Mouse (Mus musculus) limb, embryonic 14.5 days (tissue): ENCODE results near the gene Nipal3. TPM values are rescaled to one million over a fixed set of nuclear protein-coding genes. Genes with fewer than 3 reads are reported as not detected.

Experiments
- ATAC-seq: fragments of 200-750 bp; cut with Nextera tagmentation; 2 replicates; pipeline ENCODE4 v1.8.0; 2017; ENCODE audit warnings: low read depth, moderate number of reproducible peaks, moderate TSS enrichment; ENCODE audit not compliant: low FRiP score
- DNase-seq: peaks from one replicate; pipeline ENCODE4 v3.0.0-alpha.2; 2015; ENCODE audit warnings: low spot score
- H3K27ac ChIP-seq: fragments of 300-500 bp; sonication (generic); replicated peaks from 2 replicates; pipeline ENCODE4 v1.5.1; 2014; ENCODE audit warnings: low read depth, mild to moderate bottlenecking, low read length, moderate library complexity, mixed read lengths
- H3K27me3 ChIP-seq: fragments of 300-500 bp; sonication (generic); 2 replicates; pipeline ENCODE4 v1.6.1; 2014; ENCODE audit warnings: low read length, mixed read lengths; ENCODE audit not compliant: control insufficient read depth, insufficient read depth
- H3K36me3 ChIP-seq: fragments of 300-500 bp; sonication (generic); 2 replicates; pipeline ENCODE4 v1.6.1; 2014; ENCODE audit warnings: mild to moderate bottlenecking, low read length, moderate library complexity, mixed read lengths; ENCODE audit not compliant: control insufficient read depth, insufficient read depth
- H3K4me1 ChIP-seq: fragments of 300-500 bp; sonication (generic); 2 replicates; pipeline ENCODE4 v1.6.1; 2014; ENCODE audit warnings: antibody characterized with exemption, low read length, mixed read lengths; ENCODE audit not compliant: control insufficient read depth, insufficient read depth
- H3K4me2 ChIP-seq: fragments of 300-500 bp; sonication (generic); replicated peaks from 2 replicates; pipeline ENCODE4 v1.6.1; 2014; ENCODE audit warnings: low read depth, mild to moderate bottlenecking, low read length, moderate library complexity; ENCODE audit not compliant: severe bottlenecking
- H3K4me3 ChIP-seq: fragments of 300-500 bp; sonication (generic); replicated peaks from 2 replicates; pipeline ENCODE4 v1.5.1; 2014; ENCODE audit warnings: low read length
- H3K9ac ChIP-seq: fragments of 300-500 bp; sonication (generic); 2 replicates; pipeline ENCODE4 v1.6.1; 2014; ENCODE audit warnings: mild to moderate bottlenecking, low read depth, low read length, moderate library complexity; ENCODE audit not compliant: severe bottlenecking
- H3K9me3 ChIP-seq: fragments of 300-500 bp; sonication (generic); 2 replicates; pipeline ENCODE4 v1.6.1; 2016; ENCODE audit warnings: low read length; ENCODE audit not compliant: control insufficient read depth
- POLR2A ChIP-seq: fragments of 200-500 bp; IDR thresholded peaks from 2 replicates; pipeline ENCODE4 v1.8.0; 2012; ENCODE audit warnings: inconsistent platforms, mild to moderate bottlenecking, moderate library complexity, borderline replicate concordance; ENCODE audit not compliant: insufficient read depth, insufficient read length; ENCODE audit errors: extremely low read depth
- WGBS: fragments of 180-500 bp; shearing (Covaris S2); extraction: QIAGEN DNeasy Blood & Tissue Kit; methylation state at CpG from one replicate; pipeline ENCODE4 v1.1.7; 2014; 5-methylcytosine and 5-hydroxymethylcytosine counted together
- microRNA counts: library from miRNA; unstranded; fragments of <30 nt; microRNA quantifications from one replicate; lab custom pipeline; 2016
- microRNA-seq: library from miRNA; unstranded; fragments of <30 nt; microRNA quantifications from one replicate; pipeline ENCODE4, GENCODE M21; 2016
- polyA plus RNA-seq, 2 experiments: library from polyadenylated mRNA; depleted of rRNA in 1 of 2; stranded (reverse) in 1 of 2; unstranded in 1 of 2; fragments of >200 nt; fragmentation: Nextera tagmentation in 1 of 2; extraction: Ambion mirVana in 1 of 2; gene quantifications; 2 replicates each; pipeline versions ENCODE4 v1.2.1 to v1.2.3; 2012 to 2014

Gene Nipal3
- polyA plus RNA-seq, 2 experiments = 1.4 to 4.7 TPM

DNA sequence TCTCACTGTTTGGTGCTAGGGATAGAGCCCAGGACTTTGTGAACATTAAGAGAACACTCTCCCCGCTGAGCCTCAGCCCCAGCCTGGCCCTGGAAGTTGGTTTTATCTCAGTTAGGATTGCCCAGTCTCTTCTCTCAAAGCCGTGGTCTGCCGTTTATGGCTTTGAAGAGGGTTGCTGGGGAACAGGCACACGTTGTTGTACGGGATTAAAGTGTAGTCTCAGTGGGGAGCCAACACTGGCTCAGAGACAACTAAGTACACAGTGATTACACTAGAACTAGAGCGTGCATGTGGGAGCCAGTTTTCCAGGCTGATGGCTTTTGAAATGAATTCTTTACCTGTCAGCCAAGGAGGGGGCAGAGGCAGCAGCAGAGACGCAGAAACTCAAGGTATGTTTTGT lies 93.0 kb downstream of the Nipal3 start:
- ATAC-seq (no peak), DNase-seq (no peak)
- no peaks in the 10 kb centered on the region for H3K36me3 ChIP-seq
- H3K27ac ChIP-seq = no peak overlapping the region
- H3K4me3 ChIP-seq = no peak overlapping the region
- no peaks in the 10 kb centered on the region for H3K9me3 ChIP-seq
- H3K4me1 ChIP-seq = 0 out of 2 replicates have a peak, but pooled peaks cover 2% of the 10 kb centered on the region
- 23% methylated on average over 7 of the region's 7 CpGs for WGBS
- peaks cover 17% of the 10 kb centered on the region; the same call in 1 of the 2 replicates for H3K27me3 ChIP-seq
- TF ChIP-seq POLR2A = no peak
- no peak overlapping the region for H3K9ac ChIP-seq
- no peak overlapping the region for H3K4me2 ChIP-seq

DNA sequence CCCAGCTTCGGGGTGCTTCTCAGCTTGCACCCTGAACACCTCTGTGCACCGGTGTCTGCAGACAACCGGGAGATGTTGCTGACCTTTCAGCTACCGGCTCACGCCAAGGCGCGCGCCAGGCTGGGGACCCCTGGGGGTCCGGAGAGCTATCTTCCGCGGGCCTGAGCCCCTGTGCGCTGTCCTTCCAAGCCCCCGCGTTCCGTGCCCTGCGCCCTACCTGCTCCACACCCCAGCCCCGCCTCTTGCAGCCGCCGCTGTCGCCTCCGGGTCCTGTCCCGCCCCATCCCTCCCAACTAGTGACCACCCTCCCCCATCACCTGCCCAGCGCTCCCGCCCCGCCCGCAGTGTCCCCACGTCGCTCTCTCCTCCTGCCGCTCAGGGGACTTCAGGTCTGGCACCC lies 96.8 kb downstream of the Nipal3 start, which contains the start of gene Ncmap:
Gene Ncmap (minus strand): TSS at position 237 of the 400 bp plus-strand sequence.
- Histone ChIP-seq H3K9me3 (no peaks in the 10 kb centered on the region), H3K4me2 (peak within 1 kb of the TSS; percentile 66), H3K4me1 (0 out of 2 replicates have a peak, but pooled peaks cover 2% of the 10 kb centered on the region), H3K9ac (peak within 1 kb of the TSS; percentile 35; the same call in 1 of the 2 replicates), H3K4me3 (peak within 1 kb of the TSS; percentile 37), H3K36me3 (no peaks in the 10 kb centered on the region), H3K27ac (no peak within 1 kb of the TSS), H3K27me3 (peaks cover 21% of the 10 kb centered on the region; the same call in 1 of the 2 replicates)
- 3% methylated on average over 8 of the region's 29 CpGs for WGBS
- TF ChIP-seq POLR2A = no peak
- ATAC-seq (no peak), DNase-seq (no peak)

DNA sequence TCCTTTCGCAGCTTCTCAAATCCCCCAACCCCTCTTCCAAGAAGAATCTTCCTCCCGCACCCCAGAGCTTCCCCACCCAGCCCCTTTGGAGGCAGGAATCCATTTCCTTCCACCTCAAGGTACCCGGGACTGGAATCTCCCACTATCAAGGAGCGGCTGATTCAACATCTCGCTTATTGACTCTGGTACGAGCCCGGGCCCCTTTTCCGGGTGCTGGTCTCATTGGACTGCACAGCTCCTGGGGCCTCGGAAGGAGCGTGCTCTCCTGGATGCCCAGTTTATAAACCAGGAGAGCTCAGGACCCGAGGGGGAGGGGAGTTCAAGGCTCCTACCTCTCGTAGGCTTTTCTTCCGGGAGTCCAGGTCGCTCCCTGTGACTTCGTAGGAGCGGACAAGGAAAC lies 97.3 kb downstream of the Nipal3 start:
- Histone ChIP-seq H3K9me3 (no peaks in the 10 kb centered on the region), H3K36me3 (no peaks in the 10 kb centered on the region), H3K27ac (no peak overlapping the region), H3K4me1 (0 out of 2 replicates have a peak, but pooled peaks cover 2% of the 10 kb centered on the region), H3K4me2 (peak overlapping the region; percentile 66), H3K9ac (peak overlapping the region; percentile 35; the same call in 1 of the 2 replicates), H3K4me3 (peak overlapping the region; percentile 37), H3K27me3 (peaks cover 21% of the 10 kb centered on the region; the same call in 1 of the 2 replicates)
- DNase-seq (no peak), ATAC-seq (no peak)
- 6% methylated on average over 16 of the region's 16 CpGs for WGBS
- no peak for TF ChIP-seq POLR2A

DNA sequence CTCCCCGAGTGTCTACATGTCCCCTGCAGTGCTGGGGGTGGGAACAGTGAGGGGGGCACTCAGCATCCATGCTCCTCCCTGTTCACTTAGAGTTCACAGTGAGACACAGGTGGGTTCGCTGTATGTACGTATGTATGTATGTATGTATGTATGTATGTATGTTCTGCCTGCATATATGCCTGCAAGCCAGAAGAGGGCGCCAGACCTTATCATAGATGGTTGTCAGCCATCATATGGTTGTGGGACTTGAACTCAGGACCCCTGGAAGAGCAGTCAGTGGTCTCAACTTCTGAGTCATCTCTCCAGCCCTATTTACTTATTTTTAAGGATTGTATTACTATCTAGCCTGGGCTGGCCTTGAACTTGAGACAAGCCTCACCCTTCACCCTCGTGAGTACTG lies 98.5 kb downstream of the Nipal3 start:
- 77% methylated on average over 5 of the region's 5 CpGs for WGBS
- Histone ChIP-seq H3K4me2 (no peak overlapping the region), H3K9me3 (no peaks in the 10 kb centered on the region), H3K36me3 (no peaks in the 10 kb centered on the region), H3K4me3 (no peak overlapping the region), H3K9ac (no peak overlapping the region), H3K4me1 (0 out of 2 replicates have a peak, but pooled peaks cover 2% of the 10 kb centered on the region), H3K27ac (no peak overlapping the region), H3K27me3 (peaks cover 21% of the 10 kb centered on the region; the same call in 1 of the 2 replicates)
- DNase-seq (no peak), ATAC-seq (no peak)
- TF ChIP-seq POLR2A = no peak

MicroRNA genes within 50 kb of the gene (microRNA counts, 519-probe panel; counts per million panel counts)
- not detected for microRNA mmu-miR-700 (lab: Ali Mortazavi, UCI)

Small RNA genes lying within 50 kb of the gene (microRNA-seq; reads per million reads assigned to microRNA genes)
- gene Gm25317 (not detected), gene Mir700 (168 reads per million, percentile 53 among the genes with 10 or more reads in this experiment)

Other genes with a start within 250 kb of the Nipal3 start
- 68.0 and 72.1 TPM in 2 replicates for gene Clic4, start 222.2 kb downstream of the Nipal3 start, polyA plus RNA-seq (2012; rRNA removed)
- 88.2 and 98.9 TPM in 2 replicates for gene Clic4, start 222.2 kb downstream of the Nipal3 start, polyA plus RNA-seq (2014; fragmentation: Nextera tagmentation; extraction: Ambion mirVana)
- 158 and 197 TPM in 2 replicates for gene Srrm1, start 141.7 kb downstream of the Nipal3 start, polyA plus RNA-seq (2012; rRNA removed)
- gene Srrm1, start 141.7 kb downstream of the Nipal3 start, polyA plus RNA-seq (2014; fragmentation: Nextera tagmentation; extraction: Ambion mirVana) = 176 and 202 TPM in 2 replicates
- 20.9 and 30.3 TPM in 2 replicates for gene Ncmap, start 96.8 kb downstream of the Nipal3 start, polyA plus RNA-seq (2012; rRNA removed)
- 11.9 and 12.8 TPM in 2 replicates for gene Ncmap, start 96.8 kb downstream of the Nipal3 start, polyA plus RNA-seq (2014; fragmentation: Nextera tagmentation; extraction: Ambion mirVana)
- gene Rcan3, start 61.2 kb downstream of the Nipal3 start, polyA plus RNA-seq (2012; rRNA removed) = 16.1 and 18.0 TPM in 2 replicates
- 14.0 and 17.3 TPM in 2 replicates for gene Rcan3, start 61.2 kb downstream of the Nipal3 start, polyA plus RNA-seq (2014; fragmentation: Nextera tagmentation; extraction: Ambion mirVana)
- gene Stpg1, start 248 bp downstream of the Nipal3 start, polyA plus RNA-seq (2012; rRNA removed) = 0.18 and 0.20 TPM in 2 replicates
- gene Stpg1, start 248 bp downstream of the Nipal3 start, polyA plus RNA-seq (2014; fragmentation: Nextera tagmentation; extraction: Ambion mirVana) = 0.15 TPM in 1 of 2 replicates, not detected in the other
- gene Grhl3, start 78.6 kb upstream of the Nipal3 start, polyA plus RNA-seq (2012; rRNA removed) = 17.2 and 20.6 TPM in 2 replicates
- 44.4 and 46.2 TPM in 2 replicates for gene Grhl3, start 78.6 kb upstream of the Nipal3 start, polyA plus RNA-seq (2014; fragmentation: Nextera tagmentation; extraction: Ambion mirVana)
- 3.1 and 3.4 TPM in 2 replicates for gene Ifnlr1, start 191.2 kb upstream of the Nipal3 start, polyA plus RNA-seq (2012; rRNA removed)
- 1.1 and 2.0 TPM in 2 replicates for gene Ifnlr1, start 191.2 kb upstream of the Nipal3 start, polyA plus RNA-seq (2014; fragmentation: Nextera tagmentation; extraction: Ambion mirVana)
- gene Il22ra1, start 233.1 kb upstream of the Nipal3 start, polyA plus RNA-seq (2012; rRNA removed) = 1.2 and 1.6 TPM in 2 replicates
- gene Il22ra1, start 233.1 kb upstream of the Nipal3 start, polyA plus RNA-seq (2014; fragmentation: Nextera tagmentation; extraction: Ambion mirVana) = 0.79 and 1.2 TPM in 2 replicates